Mouse (Mus musculus): Measurements from ENCODE around the gene Kazn.

DNA sequence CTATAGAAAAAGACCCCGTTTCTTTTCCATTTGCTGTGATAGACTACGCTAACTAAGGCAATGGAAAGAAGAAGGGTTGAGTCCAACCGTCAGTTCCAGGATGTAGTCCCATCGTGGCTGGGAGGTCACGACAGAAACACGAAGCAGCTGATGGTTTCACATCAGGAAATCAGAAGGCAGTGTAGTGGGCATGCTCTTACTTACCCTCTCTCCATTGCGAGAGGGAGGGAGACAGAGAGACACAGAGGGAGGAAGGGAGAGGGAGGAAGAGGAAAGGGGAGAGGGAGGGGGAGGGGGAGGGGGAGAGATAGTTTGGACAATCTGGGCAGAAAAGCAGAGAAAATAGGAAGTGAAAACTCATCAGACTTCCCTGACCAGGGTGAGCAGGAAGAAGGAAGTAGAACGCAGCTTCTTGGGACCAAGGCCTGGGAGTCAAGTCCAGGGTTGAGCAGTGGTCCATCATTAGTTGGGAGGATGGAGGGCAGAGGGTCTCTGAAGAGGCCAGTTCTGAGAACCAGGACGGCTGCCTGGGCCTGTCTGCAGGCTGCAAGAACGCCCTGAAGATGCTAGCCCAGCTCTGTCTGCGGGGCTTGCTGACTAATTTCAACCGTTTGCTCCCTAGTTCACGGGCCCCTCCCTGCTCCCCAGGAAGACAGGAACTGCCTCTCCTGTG lies 165.0 kb downstream of the Kazn start:
- TF ChIP-seq POLR2A (IDR thresholded peaks at IDR 0.05; ENCODE audit: insufficient read depth, low read length) = no peak
- TF ChIP-seq CTCF (IDR thresholded peaks at IDR 0.05; ENCODE audit: low read depth, low read length) = no peak
- no peak for TF ChIP-seq EP300 (IDR thresholded peaks at IDR 0.05; ENCODE audit: insufficient read depth, low read depth, low read length)

Data from ES-Bruce4 (cell line).